Mouse (Mus musculus) central nervous system, embryonic 18 days (tissue): ENCODE data around the gene Xrcc5. TPM values are rescaled to one million over a fixed set of nuclear protein-coding genes. Genes with fewer than 3 reads are reported as not detected.

Experiments used
- polyA plus RNA-seq: library from polyadenylated mRNA; depleted of rRNA; stranded (reverse); fragments of >200 nt; gene quantifications from 2 replicates; pipeline ENCODE4 v1.2.3, GENCODE M21; 2012; rRNA removed

Xrcc5 gene
- 8.5 and 8.7 TPM in 2 replicates for polyA plus RNA-seq

GRCm38 (mm10) chr1:72307317-72307798 lies at the start of gene Xrcc5:
Xrcc5 (plus strand) TSS chr1:72307421.

GRCm38 (mm10) chr1:72283992-72284485 lies 23.2 kb upstream of the Xrcc5 start, which contains the start of the genes Pecr and Tmem169:
Pecr (minus strand) TSS chr1:72284314.
Tmem169 (plus strand) TSS chr1:72284369.

Other genes with a start within 250 kb of the Xrcc5 start
- gene Mreg, start 95.1 kb upstream of the Xrcc5 start, polyA plus RNA-seq: 0.95 and 1.0 TPM in 2 replicates
- gene Pecr, start 23.1 kb upstream of the Xrcc5 start, polyA plus RNA-seq: 5.4 and 5.7 TPM in 2 replicates
- 26.3 and 28.5 TPM in 2 replicates for gene Tmem169, start 23.1 kb upstream of the Xrcc5 start, polyA plus RNA-seq
- 11.1 and 15.6 TPM in 2 replicates for gene March4, start 229.5 kb downstream of the Xrcc5 start, polyA plus RNA-seq